Mouse (Mus musculus): Measurements from ENCODE around the gene Gm28305.

DNA sequence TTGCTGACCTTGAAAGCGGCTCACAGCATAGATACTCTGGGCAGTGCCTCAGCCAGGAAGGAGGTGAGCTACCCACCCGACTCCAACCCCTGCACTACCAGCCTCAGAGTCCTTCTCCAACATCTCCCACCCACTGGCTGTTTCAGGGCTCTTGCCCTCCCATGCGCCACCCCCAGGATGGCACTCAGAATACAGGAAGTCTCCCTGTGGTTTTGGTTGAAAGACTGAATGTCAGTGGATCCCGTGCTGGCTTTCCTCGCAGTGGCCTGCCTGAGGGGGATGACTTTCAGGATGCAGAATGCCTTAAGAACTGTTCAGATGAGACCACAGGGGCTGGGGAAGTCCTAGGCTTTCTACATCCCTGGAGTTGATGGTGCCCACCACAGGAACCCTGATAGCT is 82.6 kb downstream of the Gm28305 start:
- TF ChIP-seq CTCF (IDR thresholded peaks at IDR 0.05; ENCODE audit: low read depth), result 0 out of 2 replicates have a peak, but pooled peaks have one; percentile 8
- no peak for TF ChIP-seq EP300 (IDR thresholded peaks at IDR 0.05; ENCODE audit: low read depth)
